ENCODE assay signal across 12 mouse cellular contexts in the genomic region with DNA sequence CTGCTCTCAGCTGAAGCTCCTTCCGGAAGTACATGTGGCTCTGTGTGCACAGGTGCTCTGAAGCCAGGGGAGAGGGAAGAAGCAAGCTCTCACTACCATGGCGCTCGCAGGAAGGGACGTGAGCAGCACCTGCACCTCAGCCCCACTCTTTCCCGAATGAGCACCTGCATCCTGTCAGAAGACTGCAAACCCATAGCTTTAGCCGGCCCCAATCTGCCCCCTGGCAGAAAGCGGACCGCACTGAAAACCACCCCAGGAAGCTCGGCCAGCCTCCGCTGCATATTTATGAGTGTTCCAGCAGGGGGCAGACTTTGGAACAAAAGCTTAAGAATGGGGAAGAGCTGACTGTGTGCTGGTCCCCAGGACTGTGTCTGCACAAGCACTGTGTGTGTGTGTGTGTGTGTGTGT. TPM values are rescaled to one million over a fixed set of nuclear protein-coding genes. Genes with fewer than 3 reads are reported as not detected.
DNase-seq lines count a peak whose midpoint lies in the region; ATAC-seq and TF ChIP-seq lines count a peak whose summit lies in the region.
"Had no signal": no experiment of that assay in that cellular context is flagged by ENCODE, and none has a peak within 500 bp of the region (broad histone marks: within the 10 kb centered on the region; RNA-seq: fewer than 3 reads in every experiment).

No protein-coding gene starts in this region.

- no peaks in the 10 kb centered on the region for H3K27me3 ChIP-seq in heart, embryonic 10.5 days (ENCODE audit: insufficient read depth, poor library complexity, severe bottlenecking)
- H3K27me3 ChIP-seq in E14TG2a.4 (ENCODE audit: insufficient read depth, low read length) = no peaks in the 10 kb centered on the region
- no peaks in the 10 kb centered on the region for H3K27me3 ChIP-seq in neural tube, embryonic 15.5 days (replicated peaks)

- H3K4me2 ChIP-seq in neural tube, embryonic 15.5 days = no peak overlapping the region

- H3K27ac ChIP-seq in heart, embryonic 10.5 days = no peak overlapping the region
- no peak overlapping the region for H3K27ac ChIP-seq in neural tube, embryonic 15.5 days (replicated peaks)
- H3K27ac ChIP-seq: macrophage had no signal

- no peak overlapping the region for H3K4me3 ChIP-seq in heart, embryonic 10.5 days
- H3K4me3 ChIP-seq in E14TG2a.4 (replicated peaks; ENCODE audit: low read length) = peak overlapping the region; percentile 61
- H3K4me3 ChIP-seq in neural tube, embryonic 15.5 days (replicated peaks) = no peak overlapping the region
- H3K4me3 ChIP-seq: erythroblast, embryonic 14.5 days had no signal

- no peak overlapping the region for H3K9ac ChIP-seq in neural tube, embryonic 15.5 days (replicated peaks)

- intact Hi-C loops in heart, postnatal 25 days (cut with DNase I) = no loop called here

- H3K4me1 ChIP-seq in heart, embryonic 10.5 days = 0 out of 2 replicates have a peak, but pooled peaks cover 3% of the 10 kb centered on the region
- H3K4me1 ChIP-seq in E14TG2a.4 (replicated peaks; ENCODE audit: low read depth, low read length) = peaks cover 19% of the 10 kb centered on the region
- 0 out of 2 replicates have a peak, but pooled peaks cover 11% of the 10 kb centered on the region for H3K4me1 ChIP-seq in neural tube, embryonic 15.5 days

- 63% methylated on average over 10 of the region's 10 CpGs for WGBS in heart, embryonic 10.5 days
- WGBS in neural tube, embryonic 15.5 days = 49% methylated on average over 10 of the region's 10 CpGs

- ATAC-seq in neural tube, embryonic 15.5 days (ENCODE audit: low FRiP score) = no peak
- ATAC-seq: hindbrain, embryonic 16.5 days had no signal

- DNase-seq in heart, embryonic 10.5 days (ENCODE audit: low spot score) = peak; percentile 73
- no peak for DNase-seq in heart, postnatal 25 days (ENCODE audit: low spot score)
- DNase-seq in 3T3-L1 (ENCODE audit: low read depth, low spot score) = peak; percentile 33
- peak; percentile 11 for DNase-seq in lung, postnatal 14 days
- DNase-seq in cerebellum, adult 11-12 months = no peak
- no peak for DNase-seq in yolk sac, embryonic 10.5 days (ENCODE audit: low spot score)
- DNase-seq: adrenal gland, postnatal 25 days had no signal

- peaks cover 15% of the 10 kb centered on the region; the same call in 1 of the 2 replicates for H3K36me3 ChIP-seq in heart, embryonic 10.5 days
- peaks cover 2% of the 10 kb centered on the region for H3K36me3 ChIP-seq in E14TG2a.4 (ENCODE audit: insufficient read depth, low read length)
- H3K36me3 ChIP-seq in neural tube, embryonic 15.5 days = 0 out of 2 replicates have a peak, but pooled peaks cover 2% of the 10 kb centered on the region

- H3K9me3 ChIP-seq in heart, embryonic 10.5 days = no peaks in the 10 kb centered on the region
- H3K9me3 ChIP-seq in E14TG2a.4 (ENCODE audit: low read length) = peaks cover 1% of the 10 kb centered on the region; the same call in 1 of the 2 replicates
- no peaks in the 10 kb centered on the region for H3K9me3 ChIP-seq in neural tube, embryonic 15.5 days (replicated peaks)

- TF ChIP-seq CTCF in E14TG2a.4 (conservative IDR thresholded peaks at IDR 0.05; ENCODE audit: low read length) = peak; percentile 47

RNA-seq across cellular contexts. Expression of a gene that starts 17.2 kb away (rescaled TPM):
- not detected in 2 replicates for polyA plus RNA-seq in heart, embryonic 10.5 days (2016; fragmentation: Nextera tagmentation; extraction: Ambion mirVana)
- not detected for total RNA-seq in heart, postnatal 25 days (2021)
- not detected in 2 replicates for polyA plus RNA-seq in neural tube, embryonic 15.5 days (2015; fragmentation: Nextera tagmentation; extraction: Ambion mirVana)
- total RNA-seq: adrenal gland, postnatal 25 days had no signal
- polyA plus RNA-seq: erythroblast, embryonic 14.5 days; hindbrain, embryonic 16.5 days; macrophage had no signal

Comparison
In these comparisons a context has a peak if more than half of its experiments do, and no peak if none do; other contexts are left out.
1. DNase-seq: peak in heart, embryonic 10.5 days (single experiment), 3T3-L1 (single experiment) and lung, postnatal 14 days (single experiment); none in heart, postnatal 25 days (single experiment), cerebellum, adult 11-12 months (single experiment) and yolk sac, embryonic 10.5 days (single experiment).